Mouse (Mus musculus) erythroblast, embryonic 14.5 days (primary cell): Measurements from ENCODE around the gene Tll2.

Experiments
- GATA1 ChIP-seq: IDR thresholded peaks from 2 replicates; pipeline ENCODE4 v1.6.1; 2012; ENCODE audit warnings: low read length, inconsistent platforms, mixed read lengths
- TAL1 ChIP-seq: IDR thresholded peaks from 3 replicates; pipeline ENCODE4 v1.6.1; 2012; ENCODE audit warnings: low read length, inconsistent platforms, mixed read lengths

DNA sequence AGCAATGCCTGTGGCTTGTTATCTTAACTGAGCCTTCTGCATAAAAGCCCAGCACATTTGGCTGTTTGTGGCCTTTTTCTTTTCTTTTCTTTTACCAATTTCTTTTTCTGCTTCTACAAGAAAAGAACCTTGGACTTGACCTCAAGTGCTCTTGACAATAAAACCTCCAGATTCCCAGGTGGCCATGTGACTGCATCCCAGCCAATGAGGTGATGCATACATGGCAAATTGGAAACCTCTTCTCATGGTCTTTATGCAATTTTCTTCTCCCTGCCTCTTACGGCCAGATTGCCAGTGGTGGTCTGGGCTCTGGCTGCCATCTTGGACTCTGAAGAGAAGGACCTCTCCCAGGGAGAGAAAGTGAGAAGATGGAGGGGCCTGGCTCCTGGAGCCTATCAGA lies 13.3 kb downstream of the Tll2 start:
- TF ChIP-seq GATA1, result no peak
- TF ChIP-seq TAL1, result no peak
